Mouse (Mus musculus) bone marrow, adult 2 months (tissue): ENCODE measurements at regions not wholly inside any gene's neighbourhood (a gene's known extent, or its start where the extent isn't known, plus 50 kb on each side); places are given as distances from the start of the nearest gene placed in this dataset.

Experiments
- CTCF ChIP-seq: fragments of 200-500 bp; IDR thresholded peaks from 2 replicates; pipeline ENCODE4 v1.5.1; 2011; ENCODE audit warnings: low read length, control low read depth; ENCODE audit not compliant: control insufficient read depth, insufficient read depth
- POLR2A ChIP-seq: fragments of 200-500 bp; IDR thresholded peaks from 2 replicates; pipeline ENCODE4 v1.6.1; 2011; ENCODE audit warnings: low read depth, mild to moderate bottlenecking, control low read depth, low read length, borderline replicate concordance; ENCODE audit not compliant: control insufficient read depth

DNA sequence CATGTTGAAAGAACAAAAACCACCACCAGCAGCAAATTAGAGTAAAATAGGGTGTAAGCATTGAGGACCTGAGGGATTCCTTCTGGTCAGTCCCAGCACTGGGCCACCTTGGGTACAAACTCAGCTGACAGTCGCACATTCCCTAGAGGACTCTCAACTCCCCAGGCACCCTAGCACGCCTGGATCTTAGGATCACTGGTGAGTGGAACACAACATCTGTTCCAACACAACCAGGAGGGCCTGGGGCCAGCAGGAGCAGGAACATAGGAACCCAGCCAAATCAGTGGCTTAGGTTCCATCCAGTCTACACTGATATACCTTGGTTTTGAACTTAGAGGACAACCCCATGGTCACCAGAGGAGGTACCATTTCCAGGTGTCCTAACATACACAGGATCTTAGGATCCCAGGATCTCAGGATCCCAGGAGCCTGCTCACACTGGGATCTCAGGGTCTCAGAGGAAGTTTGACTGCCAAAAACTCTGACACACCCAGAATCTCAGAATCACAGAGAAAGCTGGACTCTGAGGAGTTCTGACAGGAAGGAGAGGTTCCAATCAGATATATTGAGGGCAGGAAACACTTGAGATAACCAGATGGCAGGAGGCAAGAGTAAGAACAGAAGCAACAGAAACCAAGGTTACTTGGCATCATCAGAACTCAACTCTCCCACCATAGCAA, 171.7 kb upstream of the Marcks start:
- TF ChIP-seq POLR2A (no peak), CTCF (no peak)
